8 mouse cellular contexts compared by ENCODE assay signal in the genomic region with DNA sequence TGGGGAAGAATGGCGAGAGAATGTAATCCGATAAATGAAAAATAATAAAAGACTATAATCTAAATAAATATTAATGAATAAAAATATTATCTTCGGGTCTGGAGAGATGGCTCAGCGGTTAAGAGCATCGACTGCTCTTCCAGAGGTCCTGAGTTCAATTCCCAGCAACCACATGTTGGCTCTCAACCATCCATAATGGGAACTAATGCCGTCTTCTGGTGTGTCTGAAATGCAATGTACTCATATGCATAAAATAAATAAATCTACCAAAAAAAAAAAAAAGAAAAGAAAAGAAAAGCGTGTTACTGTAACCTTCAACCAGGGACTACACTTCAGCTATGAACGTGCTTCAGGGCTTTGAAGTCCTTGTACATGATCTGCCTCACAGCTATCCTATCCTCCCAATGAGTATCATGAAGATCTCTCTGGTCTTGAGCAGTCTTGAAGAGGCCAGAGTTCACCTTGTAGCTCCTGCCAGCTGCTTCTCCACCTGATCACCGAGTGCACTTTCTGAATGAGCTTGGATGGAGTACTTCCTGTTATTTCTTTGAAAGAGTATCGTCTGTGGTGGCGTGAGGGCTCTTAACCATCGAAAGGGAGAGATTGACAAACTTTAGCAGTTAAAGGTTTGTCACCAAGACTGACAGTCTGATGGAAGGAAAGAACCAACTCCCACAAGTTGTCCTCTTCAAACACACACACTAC. TPM values are rescaled to one million over a fixed set of nuclear protein-coding genes. Genes with fewer than 3 reads are reported as not detected.
DNase-seq lines count a peak whose midpoint lies in the region; ATAC-seq and TF ChIP-seq lines count a peak whose summit lies in the region.

Tsn (minus strand) TSS at position 118 of the 705 bp plus-strand sequence.

- ATAC-seq in heart, embryonic 13.5 days (ENCODE audit: extremely low read depth, insufficient number of reproducible peaks, low FRiP score, low TSS enrichment), result no peak

- DNase-seq in thymus, adult 2 months, result no peak
- DNase-seq in thymus, postnatal 14 days, result no peak
- no peak for DNase-seq in embryonic facial prominence, embryonic 10.5 days (ENCODE audit: low spot score)
- DNase-seq in left cerebral cortex, postnatal 14 days (ENCODE audit: low spot score in 2 of 2), result no peak
- no peak for DNase-seq in midbrain, embryonic 10.5 days (ENCODE audit: low spot score)
- DNase-seq in spleen, adult 12 weeks (ENCODE audit: low spot score), result no peak
- no peak for DNase-seq in testis, postnatal 14 days (ENCODE audit: low spot score)

- peaks cover 3% of the 10 kb centered on the region; the same call in 1 of the 2 replicates for H3K4me1 ChIP-seq in thymus, adult 2 months (replicated peaks; ENCODE audit: control insufficient read depth, insufficient read depth, low read length)
- H3K4me1 ChIP-seq in embryonic facial prominence, embryonic 10.5 days, result peaks cover 8% of the 10 kb centered on the region
- H3K4me1 ChIP-seq in heart, embryonic 13.5 days, result peaks cover 9% of the 10 kb centered on the region
- H3K4me1 ChIP-seq in midbrain, embryonic 10.5 days, result peaks cover 9% of the 10 kb centered on the region

- H3K4me2 ChIP-seq in heart, embryonic 13.5 days, result peak within 1 kb of the TSS; percentile 80

- H3K36me3 ChIP-seq in thymus, adult 2 months (ENCODE audit: control insufficient read depth, insufficient read depth, low read length), result peaks cover 2% of the 10 kb centered on the region; the same call in 1 of the 2 replicates
- H3K36me3 ChIP-seq in embryonic facial prominence, embryonic 10.5 days (replicated peaks), result peaks cover 15% of the 10 kb centered on the region
- H3K36me3 ChIP-seq in heart, embryonic 13.5 days, result peaks cover 17% of the 10 kb centered on the region
- H3K36me3 ChIP-seq in midbrain, embryonic 10.5 days, result peaks cover 16% of the 10 kb centered on the region

- H3K27ac ChIP-seq in thymus, adult 2 months (ENCODE audit: control insufficient read depth, insufficient read depth, low read length), result peak within 1 kb of the TSS; percentile 9; the same call in 1 of the 2 replicates
- H3K27ac ChIP-seq in embryonic facial prominence, embryonic 10.5 days (replicated peaks), result peak within 1 kb of the TSS; percentile 91
- H3K27ac ChIP-seq in heart, embryonic 13.5 days (replicated peaks), result peak within 1 kb of the TSS; percentile 90
- H3K27ac ChIP-seq in midbrain, embryonic 10.5 days (replicated peaks), result peak within 1 kb of the TSS; percentile 90

- WGBS in thymus, adult 2 months, result 25% methylated on average over 12 of the region's 12 CpGs
- 57% methylated on average over 12 of the region's 12 CpGs for WGBS in embryonic facial prominence, embryonic 10.5 days
- 50% methylated on average over 12 of the region's 12 CpGs for WGBS in heart, embryonic 13.5 days
- WGBS in midbrain, embryonic 10.5 days, result 56% methylated on average over 12 of the region's 12 CpGs

- H3K9ac ChIP-seq in heart, embryonic 13.5 days, result peak within 1 kb of the TSS; percentile 97

- H3K9me3 ChIP-seq in embryonic facial prominence, embryonic 10.5 days, result no peaks in the 10 kb centered on the region
- no peaks in the 10 kb centered on the region for H3K9me3 ChIP-seq in heart, embryonic 13.5 days
- H3K9me3 ChIP-seq in midbrain, embryonic 10.5 days (replicated peaks), result no peaks in the 10 kb centered on the region

- TF ChIP-seq CTCF in thymus, adult 2 months (IDR thresholded peaks at IDR 0.05; ENCODE audit: borderline replicate concordance, control insufficient read depth, extremely low read depth, insufficient read depth, low read length, poor library complexity), result no peak

- no peaks in the 10 kb centered on the region for H3K27me3 ChIP-seq in thymus, adult 2 months (ENCODE audit: control insufficient read depth, insufficient read depth, low read length)
- no peaks in the 10 kb centered on the region; the same call in 1 of the 2 replicates for H3K27me3 ChIP-seq in embryonic facial prominence, embryonic 10.5 days (replicated peaks; ENCODE audit: low read depth, poor library complexity, severe bottlenecking)
- H3K27me3 ChIP-seq in heart, embryonic 13.5 days (replicated peaks), result no peaks in the 10 kb centered on the region
- no peaks in the 10 kb centered on the region for H3K27me3 ChIP-seq in midbrain, embryonic 10.5 days (ENCODE audit: low read depth, poor library complexity, severe bottlenecking)

- intact Hi-C loops in left cerebral cortex, postnatal 14 days (cut with DNase I), result loop anchor here (2.0 kb wide), 1 partner anchor 77 kb away; the partner anchor contains the start of gene Clasp1

- H3K4me3 ChIP-seq in thymus, adult 2 months (ENCODE audit: control insufficient read depth, insufficient read depth, low read length), result peak within 1 kb of the TSS; percentile 56
- H3K4me3 ChIP-seq in embryonic facial prominence, embryonic 10.5 days, result peak within 1 kb of the TSS; percentile 86
- H3K4me3 ChIP-seq in heart, embryonic 13.5 days, result peak within 1 kb of the TSS; percentile 96
- H3K4me3 ChIP-seq in midbrain, embryonic 10.5 days, result peak within 1 kb of the TSS; percentile 81

- TF ChIP-seq POLR2A in thymus, adult 2 months (IDR thresholded peaks at IDR 0.05; ENCODE audit: control insufficient read depth, extremely low read depth, insufficient read depth, low read length, poor library complexity), result no peak

RNA-seq across cellular contexts. Expression of gene Tsn, which starts in this region (rescaled TPM):
- 62.6 and 81.5 TPM in 2 replicates for polyA plus RNA-seq in thymus, adult 2 months (2012; rRNA removed)
- polyA plus RNA-seq in embryonic facial prominence, embryonic 10.5 days (2016; fragmentation: Nextera tagmentation; extraction: Ambion mirVana), result 369 and 400 TPM in 2 replicates
- polyA plus RNA-seq in heart, embryonic 13.5 days (2015; fragmentation: Nextera tagmentation; extraction: Ambion mirVana), result 187 and 206 TPM in 2 replicates
- 100 to 1,000 TPM; 101 TPM for total RNA-seq in left cerebral cortex, postnatal 14 days (2021)
- polyA plus RNA-seq in midbrain, embryonic 10.5 days (2016; fragmentation: Nextera tagmentation; extraction: Ambion mirVana), result 403 and 418 TPM in 2 replicates

Comparison
In these comparisons a context has a peak if more than half of its experiments do, and no peak if none do; other contexts are left out.
1. H3K27ac ChIP-seq: peak in every context shown above with its lines; median percentile 91 in embryonic facial prominence, embryonic 10.5 days; 90 in heart, embryonic 13.5 days; 90 in midbrain, embryonic 10.5 days; 9 in thymus, adult 2 months.